Mouse (Mus musculus): ENCODE measurements around the gene Apba1. TPM values are rescaled to one million over a fixed set of nuclear protein-coding genes. Genes with fewer than 3 reads are reported as not detected.

The Apba1 gene
- total RNA-seq, 2 experiments from 2014 or later: 0.74 to 1.7 TPM

- no peak overlapping the region for H3K27ac ChIP-seq
Observed at GRCm38 (mm10) chr19:23960275-23960674, 201.6 kb downstream of the Apba1 start.

GRCm38 (mm10) chr19:23960831-23961447 is 202.3 kb downstream of the Apba1 start:
- intact Hi-C loops (cut with DNase I): loop anchor here (1.0 to 10.0 kb wide), 4 partner anchors 60 to 314 kb away; partner anchors contain the start of gene Apba1
- no peak for TF ChIP-seq CTCF (IDR thresholded peaks at IDR 0.05)
- DNase-seq: no peak
- Histone ChIP-seq H3K27ac (no peak overlapping the region), H3K4me3 (no peak overlapping the region)

More at GRCm38 (mm10) chr19:23960275-23960674, 201.6 kb downstream of the Apba1 start:
- intact Hi-C loops (cut with DNase I): loop anchor here (10.0 kb wide), 2 partner anchors 205 to 315 kb away; partner anchors contain the start of gene Apba1
- no peak for TF ChIP-seq CTCF (IDR thresholded peaks at IDR 0.05)
- no peak overlapping the region for H3K4me3 ChIP-seq
- DNase-seq: peak; percentile 57

GRCm38 (mm10) chr19:23961516-23961915 is 202.8 kb downstream of the Apba1 start:
- TF ChIP-seq CTCF (IDR thresholded peaks at IDR 0.05): peak; percentile 97
- DNase-seq: peak; percentile 82
- intact Hi-C loops (cut with DNase I): loop anchor here (1.0 to 10.0 kb wide), 4 partner anchors 60 to 313 kb away; partner anchors contain the start of gene Apba1
- no peak overlapping the region for H3K4me3 ChIP-seq
- H3K27ac ChIP-seq: no peak overlapping the region

GRCm38 (mm10) chr19:23964401-23964910 is 205.8 kb downstream of the Apba1 start:
- DNase-seq: no peak
- no peak overlapping the region for H3K27ac ChIP-seq
- intact Hi-C loops (cut with DNase I): loop anchor here (10.0 kb wide), 2 partner anchors 210 to 310 kb away; partner anchors contain the start of gene Apba1
- no peak overlapping the region for H3K4me3 ChIP-seq
- TF ChIP-seq CTCF (IDR thresholded peaks at IDR 0.05): no peak

GRCm38 (mm10) chr19:23966376-23966775 is 207.7 kb downstream of the Apba1 start:
- Histone ChIP-seq H3K27ac (peak overlapping the region; percentile 79), H3K4me3 (no peak overlapping the region)
- no peak for DNase-seq
- intact Hi-C loops (cut with DNase I): loop anchor here (10.0 kb wide), 2 partner anchors 212 to 308 kb away; partner anchors contain the start of gene Apba1
- no peak for TF ChIP-seq CTCF (IDR thresholded peaks at IDR 0.05)

GRCm38 (mm10) chr19:23967156-23967555 is 208.5 kb downstream of the Apba1 start:
- H3K4me3 ChIP-seq: no peak overlapping the region
- H3K27ac ChIP-seq: peak overlapping the region; percentile 79
- intact Hi-C loops (cut with DNase I): loop anchor here (10.0 kb wide), 2 partner anchors 212 to 308 kb away; partner anchors contain the start of gene Apba1
- DNase-seq: peak; percentile 75
- TF ChIP-seq CTCF (IDR thresholded peaks at IDR 0.05): no peak

- intact Hi-C loops (cut with DNase I): loop anchor here (10.0 kb wide), 2 partner anchors 213 to 307 kb away; partner anchors contain the start of gene Apba1
- no peak overlapping the region for H3K4me3 ChIP-seq
- H3K27ac ChIP-seq: peak overlapping the region; percentile 50
- DNase-seq: no peak
- TF ChIP-seq CTCF (IDR thresholded peaks at IDR 0.05): no peak
Observed at GRCm38 (mm10) chr19:23968125-23968861, 209.6 kb downstream of the Apba1 start.

- Histone ChIP-seq H3K4me3 (no peak overlapping the region), H3K27ac (peak overlapping the region; percentile 50)
- TF ChIP-seq CTCF (IDR thresholded peaks at IDR 0.05): no peak
- intact Hi-C loops (cut with DNase I): loop anchor here (10.0 kb wide), 2 partner anchors 214 to 306 kb away; partner anchors contain the start of gene Apba1
- no peak for DNase-seq
Observed at GRCm38 (mm10) chr19:23968862-23969225, 210.2 kb downstream of the Apba1 start.

GRCm38 (mm10) chr19:23970374-23970773 is 211.7 kb downstream of the Apba1 start:
- intact Hi-C loops (cut with DNase I): no loop called here
- no peak for TF ChIP-seq CTCF (IDR thresholded peaks at IDR 0.05)
- no peak for DNase-seq
- Histone ChIP-seq H3K27ac (peak overlapping the region; percentile 35; the same call in 1 of the 2 replicates), H3K4me3 (no peak overlapping the region)

GRCm38 (mm10) chr19:23971391-23971790 is 212.7 kb downstream of the Apba1 start:
- H3K27ac ChIP-seq: peak overlapping the region; percentile 96; the same call in 1 of the 2 replicates
- DNase-seq: no peak
- intact Hi-C loops (cut with DNase I): no loop called here
- TF ChIP-seq CTCF (IDR thresholded peaks at IDR 0.05): no peak
- H3K4me3 ChIP-seq: no peak overlapping the region

GRCm38 (mm10) chr19:23972881-23973649 is 214.4 kb downstream of the Apba1 start:
- no peak for TF ChIP-seq CTCF (IDR thresholded peaks at IDR 0.05)
- peak overlapping the region; percentile 29; the same call in 1 of the 2 replicates for H3K4me3 ChIP-seq
- DNase-seq: peak; percentile 85
- peak overlapping the region; percentile 96 for H3K27ac ChIP-seq
- intact Hi-C loops (cut with DNase I): loop anchor here (2.0 kb wide), 1 partner anchor 58 kb away; the partner anchor contains the start of gene Fam189a2

Data from gastrocnemius, adult 2 months (tissue).